Mouse (Mus musculus) liver, embryonic 14.5 days (tissue): ENCODE measurements around the gene Klk1. TPM values are rescaled to one million over a fixed set of nuclear protein-coding genes. Genes with fewer than 3 reads are reported as not detected.
"Not testable (repeated sequence)": the region's sequence is repeated elsewhere in the genome, so short reads cannot be mapped to it uniquely, and the experiment has no call there.

ENCODE experiments used
- ATAC-seq: fragments of 200-750 bp; cut with Nextera tagmentation; 2 replicates; pipeline ENCODE4 v1.8.0; 2017; ENCODE audit warnings: moderate number of reproducible peaks, mild to moderate bottlenecking, moderate library complexity; ENCODE audit not compliant: insufficient read depth
- DNase-seq, 3 experiments: peaks; one replicate each; pipeline ENCODE4 v3.0.0-alpha.2; 2012 to 2013; ENCODE audit warnings: low read depth in 3 of 3, low spot score in 3 of 3
- H3K27ac ChIP-seq: fragments of 300-500 bp; sonication (generic); 2 replicates; pipeline ENCODE4 v1.5.1; 2014; ENCODE audit warnings: moderate library complexity, mild to moderate bottlenecking, control low read depth, inconsistent platforms
- H3K27me3 ChIP-seq: fragments of 300-500 bp; sonication (generic); 2 replicates; pipeline ENCODE4 v1.6.1; 2014; ENCODE audit warnings: mild to moderate bottlenecking, low read length, moderate library complexity; ENCODE audit not compliant: control insufficient read depth, insufficient read depth
- H3K36me3 ChIP-seq: fragments of 300-500 bp; sonication (generic); replicated peaks from 2 replicates; pipeline ENCODE4 v1.6.1; 2014; ENCODE audit warnings: low read depth; ENCODE audit not compliant: control insufficient read depth, insufficient read depth
- H3K4me1 ChIP-seq, 2 experiments: fragments of 200-500 bp in 1 of 2; fragments of 300-500 bp in 1 of 2; sonication (generic) in 1 of 2; replicated peaks; 2 replicates each; pipeline ENCODE4 v1.6.1; 2012 to 2014; ENCODE audit warnings: antibody characterized with exemption in 1 of 2, inconsistent platforms in 1 of 2, low read length in 1 of 2; ENCODE audit not compliant: control insufficient read depth in 2 of 2, insufficient read depth in 2 of 2
- H3K4me2 ChIP-seq: fragments of 300-500 bp; sonication (generic); 2 replicates; pipeline ENCODE4 v1.6.1; 2014; ENCODE audit warnings: low read depth, mild to moderate bottlenecking, control low read depth, moderate library complexity
- H3K4me3 ChIP-seq, 2 experiments: fragments of 200-500 bp in 1 of 2; fragments of 300-500 bp in 1 of 2; sonication (generic) in 1 of 2; 2 replicates each; pipeline ENCODE4 v1.5.1; 2012 to 2014; ENCODE audit warnings: low read depth in 2 of 2, low read length in 2 of 2, mild to moderate bottlenecking in 2 of 2, control low read depth in 1 of 2, inconsistent platforms in 1 of 2, moderate library complexity in 1 of 2; ENCODE audit not compliant: insufficient read depth in 1 of 2
- H3K9ac ChIP-seq: fragments of 300-500 bp; sonication (generic); replicated peaks from 2 replicates; pipeline ENCODE4 v1.6.1; 2014; ENCODE audit warnings: mild to moderate bottlenecking, control low read depth, moderate library complexity
- H3K9me3 ChIP-seq: fragments of 300-500 bp; sonication (generic); 2 replicates; pipeline ENCODE4 v1.6.1; 2016; ENCODE audit warnings: low read length, mixed read lengths; ENCODE audit not compliant: control insufficient read depth
- CTCF ChIP-seq: IDR thresholded peaks from 2 replicates; pipeline ENCODE4 v1.5.1; 2016; ENCODE audit warnings: antibody characterized with exemption, low read depth, control low read depth
- EP300 ChIP-seq: IDR thresholded peaks from 2 replicates; pipeline ENCODE4 v1.6.1; 2016; ENCODE audit warnings: antibody characterized with exemption, low read depth
- WGBS: fragments of 180-500 bp; shearing (Covaris S2); extraction: QIAGEN DNeasy Blood & Tissue Kit; methylation state at CpG from one replicate; pipeline ENCODE4 v1.1.7; 2014; ENCODE audit not compliant: insufficient replicate concordance; 5-methylcytosine and 5-hydroxymethylcytosine counted together
- polyA plus RNA-seq, 2 experiments: library from polyadenylated mRNA; depleted of rRNA in 1 of 2; stranded (reverse) in 1 of 2; unstranded in 1 of 2; fragments of >200 nt; fragmentation: Nextera tagmentation in 1 of 2; extraction: Ambion mirVana in 1 of 2; gene quantifications; 2 replicates each; pipeline versions ENCODE4 v1.2.1 to v1.2.3; 2012 to 2014

Gene Klk1
- polyA plus RNA-seq (2012; rRNA removed) (not detected in 2 replicates), polyA plus RNA-seq (2014; fragmentation: Nextera tagmentation; extraction: Ambion mirVana) (not detected in 2 replicates)

DNA sequence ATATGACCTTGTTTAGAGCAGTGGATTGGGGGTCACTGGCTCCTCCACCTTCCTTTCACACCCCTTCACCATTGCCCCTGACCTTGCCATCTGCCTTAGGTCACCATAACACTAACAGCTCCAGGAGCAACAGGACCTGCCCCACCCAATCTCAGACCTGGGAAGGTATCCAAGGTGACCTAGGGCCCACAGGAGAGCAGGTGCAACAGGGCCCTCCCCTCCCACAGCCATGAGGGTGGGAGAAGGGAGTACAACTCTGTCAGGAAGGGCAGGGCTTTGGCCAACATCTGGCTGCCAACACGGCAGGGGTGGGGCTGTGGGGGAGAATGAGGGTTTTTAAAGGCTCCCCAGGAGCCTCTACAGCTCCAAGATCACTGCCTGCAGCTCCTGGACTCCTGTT, at the start of gene Klk1:
Klk1 (plus strand) TSS at position 285 of the 400 bp plus-strand sequence.
- no peaks in the 10 kb centered on the region for H3K27me3 ChIP-seq
- H3K9me3 ChIP-seq, result no peaks in the 10 kb centered on the region
- WGBS, result 42% methylated on average over 1 of the region's 1 CpGs
- H3K4me1 ChIP-seq, result 0 out of 4 replicates have a peak, but pooled peaks cover 0 to 2% of the 10 kb centered on the region in 2 experiments
- TF ChIP-seq CTCF (no peak), EP300 (no peak)
- no peak within 1 kb of the TSS for H3K27ac ChIP-seq
- H3K36me3 ChIP-seq, result no peaks in the 10 kb centered on the region
- no peak within 1 kb of the TSS for H3K4me2 ChIP-seq
- ATAC-seq, result no peak
- no peak within 1 kb of the TSS for H3K9ac ChIP-seq
- DNase-seq, result no peak
- H3K4me3 ChIP-seq, result no peak within 1 kb of the TSS

DNA sequence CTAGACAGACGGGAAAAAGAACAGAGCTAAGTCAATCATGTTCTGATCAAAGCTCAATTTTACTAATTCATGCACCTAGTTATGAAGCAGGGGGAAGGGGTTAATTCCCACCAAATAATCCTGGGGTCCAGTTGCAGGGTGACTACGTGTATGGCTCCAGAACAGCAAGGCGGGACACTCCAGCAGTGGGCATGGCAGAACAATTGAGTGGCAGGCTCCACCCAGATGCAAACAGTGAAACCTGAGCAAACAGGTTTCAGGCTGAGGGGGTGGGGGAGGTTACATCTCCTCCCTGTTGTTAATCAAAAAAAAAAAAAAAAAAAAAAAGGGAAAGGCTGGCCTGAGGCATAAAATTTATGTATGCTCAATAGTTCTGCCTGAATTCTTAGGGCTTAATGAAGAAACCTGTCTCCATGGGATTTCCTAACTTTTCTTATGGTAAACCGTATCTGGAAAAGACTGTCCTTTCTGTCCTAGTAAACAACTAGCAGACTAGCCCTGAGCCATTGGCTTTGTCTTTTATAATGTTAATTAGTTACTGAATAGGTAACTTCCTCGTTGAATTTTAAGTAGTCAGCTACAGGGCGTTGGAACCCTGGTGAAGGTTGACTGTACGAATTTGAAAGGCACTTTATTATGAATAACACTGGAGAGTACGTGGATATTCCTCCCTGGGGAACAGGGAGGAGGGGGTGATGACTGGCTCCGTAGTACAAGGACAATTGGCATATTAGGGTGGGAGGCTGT, 45.7 kb upstream of the Klk1 start:
- no peak overlapping the region for H3K27ac ChIP-seq
- DNase-seq (no peak), ATAC-seq (no peak)
- H3K27me3 ChIP-seq, result no peaks in the 10 kb centered on the region
- no peak overlapping the region for H3K4me2 ChIP-seq
- no peaks in the 10 kb centered on the region for H3K36me3 ChIP-seq
- H3K9ac ChIP-seq, result no peak overlapping the region
- H3K9me3 ChIP-seq, result no peaks in the 10 kb centered on the region
- TF ChIP-seq CTCF (no peak), EP300 (no peak)
- H3K4me3 ChIP-seq, result no peak overlapping the region
- no peaks in the 10 kb centered on the region for H3K4me1 ChIP-seq
- 61% methylated on average over 9 of the region's 9 CpGs for WGBS

DNA sequence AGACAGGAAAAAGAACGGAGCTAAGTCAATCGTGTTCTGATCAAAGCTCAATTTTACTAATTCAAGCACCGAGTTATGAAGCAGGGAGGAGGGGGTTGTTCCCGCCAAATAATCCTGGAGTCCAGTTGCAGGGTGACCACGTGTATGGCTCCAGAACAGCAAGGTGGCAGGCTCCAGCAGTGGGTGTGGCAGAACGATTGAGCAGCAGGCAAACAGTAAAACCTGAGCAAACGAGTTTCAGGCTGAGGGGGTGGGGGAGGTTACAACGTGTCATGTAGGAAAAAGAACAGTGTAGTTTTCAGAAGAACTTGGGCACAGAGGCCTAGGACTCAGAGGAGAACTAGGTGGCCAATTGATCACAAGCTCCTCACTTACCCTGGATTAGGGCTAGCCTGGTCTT, 38.6 kb upstream of the Klk1 start:
- not testable (repeated sequence) for H3K4me1 ChIP-seq, ATAC-seq, H3K27ac ChIP-seq, H3K4me3 ChIP-seq, H3K4me2 ChIP-seq, H3K9ac ChIP-seq, H3K36me3 ChIP-seq, H3K27me3 ChIP-seq, DNase-seq, H3K9me3 ChIP-seq
- WGBS, result 49% methylated on average over 8 of the region's 8 CpGs

DNA sequence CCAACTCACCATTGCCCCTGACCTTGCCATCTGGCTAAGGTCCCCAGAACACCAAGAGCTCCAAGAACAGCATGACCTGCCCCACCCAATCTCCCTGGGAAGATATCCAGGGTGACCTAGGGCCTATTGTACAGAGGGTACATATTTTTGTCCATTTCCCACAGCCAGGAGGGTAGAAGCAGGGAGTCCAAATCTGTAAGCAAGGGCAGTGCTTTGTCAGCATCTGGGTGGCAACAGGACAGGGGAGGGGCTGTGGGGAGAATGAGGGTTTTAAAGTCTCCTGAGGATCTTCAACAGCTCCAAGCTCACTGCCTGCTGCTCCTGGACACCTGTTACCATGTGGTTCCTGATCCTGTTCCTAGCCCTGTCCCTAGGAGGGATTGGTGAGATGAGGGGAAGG, 37.2 kb upstream of the Klk1 start, which contains the start of gene Klk1b24:
Klk1b24 (plus strand) TSS at position 301 of the 400 bp plus-strand sequence.
- H3K4me2 ChIP-seq, H3K4me1 ChIP-seq, DNase-seq, H3K36me3 ChIP-seq, ATAC-seq, H3K4me3 ChIP-seq, H3K27me3 ChIP-seq, H3K9ac ChIP-seq, H3K27ac ChIP-seq, H3K9me3 ChIP-seq: not testable (repeated sequence)

DNA sequence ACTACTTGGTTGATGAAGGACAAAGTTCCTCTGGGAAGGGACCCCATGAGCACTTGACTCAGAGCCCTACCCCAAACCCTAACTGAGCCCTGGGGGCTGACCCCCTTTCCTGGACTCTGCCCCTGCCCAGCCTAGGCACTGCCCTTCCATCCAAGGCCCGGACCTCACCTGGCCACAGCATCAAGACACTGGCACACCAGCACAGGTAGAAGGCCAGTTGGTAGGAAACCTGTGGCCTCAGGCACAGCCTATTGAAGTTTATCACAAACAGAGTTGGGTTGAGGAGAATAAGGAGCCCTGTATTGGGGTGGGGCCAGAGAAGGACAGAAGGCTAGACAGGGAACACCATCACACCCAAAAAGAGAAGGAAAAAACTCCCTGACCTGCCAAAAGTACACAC, 31.7 kb upstream of the Klk1 start:
- H3K4me3 ChIP-seq, H3K9ac ChIP-seq, H3K36me3 ChIP-seq, ATAC-seq, DNase-seq, H3K27ac ChIP-seq, H3K27me3 ChIP-seq, H3K4me1 ChIP-seq, H3K4me2 ChIP-seq, H3K9me3 ChIP-seq: not testable (repeated sequence)
- WGBS, result 85% methylated on average over 1 of the region's 1 CpGs
